Mouse (Mus musculus): ENCODE results near the gene Cckbr.

Gene Cckbr

GRCm38 (mm10) chr7:105487104-105487876, 61.8 kb downstream of the Cckbr start:
- DNase-seq (ENCODE audit: low read depth in 1 of 2, low spot score in 2 of 2): no peak

GRCm38 (mm10) chr7:105497881-105498280, 72.3 kb downstream of the Cckbr start:
- DNase-seq (ENCODE audit: low read depth in 1 of 2, low spot score in 2 of 2): no peak

GRCm38 (mm10) chr7:105498854-105499492, 73.4 kb downstream of the Cckbr start:
- no peak for DNase-seq (ENCODE audit: low read depth in 1 of 2, low spot score in 2 of 2)

GRCm38 (mm10) chr7:105499676-105500075, 74.1 kb downstream of the Cckbr start:
- no peak for DNase-seq (ENCODE audit: low read depth in 1 of 2, low spot score in 2 of 2)

GRCm38 (mm10) chr7:105501984-105502383, 76.5 kb downstream of the Cckbr start:
- no peak for DNase-seq (ENCODE audit: low read depth in 1 of 2, low spot score in 2 of 2)

- no peak for DNase-seq (ENCODE audit: low read depth in 1 of 2, low spot score in 2 of 2)
Observed at GRCm38 (mm10) chr7:105507257-105507656, 81.7 kb downstream of the Cckbr start.

- no peak for DNase-seq (ENCODE audit: low read depth in 1 of 2, low spot score in 2 of 2)
Observed at GRCm38 (mm10) chr7:105510143-105510542, 84.6 kb downstream of the Cckbr start.

GRCm38 (mm10) chr7:105513845-105514291, 88.3 kb downstream of the Cckbr start:
- no peak for DNase-seq (ENCODE audit: low read depth in 1 of 2, low spot score in 2 of 2)

- DNase-seq (ENCODE audit: low read depth in 1 of 2, low spot score in 2 of 2): no peak
Observed at GRCm38 (mm10) chr7:105514561-105514960, 89.0 kb downstream of the Cckbr start.

GRCm38 (mm10) chr7:105515178-105515577, 89.6 kb downstream of the Cckbr start:
- DNase-seq (ENCODE audit: low read depth in 1 of 2, low spot score in 2 of 2): no peak

GRCm38 (mm10) chr7:105516669-105517360, 91.3 kb downstream of the Cckbr start:
- no peak for DNase-seq (ENCODE audit: low read depth in 1 of 2, low spot score in 2 of 2)

GRCm38 (mm10) chr7:105519336-105519735, 93.8 kb downstream of the Cckbr start:
- DNase-seq (ENCODE audit: low read depth in 1 of 2, low spot score in 2 of 2): no peak

- DNase-seq (ENCODE audit: low read depth in 1 of 2, low spot score in 2 of 2): no peak
Observed at GRCm38 (mm10) chr7:105519771-105520170, 94.2 kb downstream of the Cckbr start.

GRCm38 (mm10) chr7:105520201-105520600, 94.7 kb downstream of the Cckbr start:
- no peak for DNase-seq (ENCODE audit: low read depth in 1 of 2, low spot score in 2 of 2)

Measured in monocyte, adult 2 months (primary cell).